Mouse (Mus musculus) testis, adult 2 months (tissue): ENCODE results near the gene Ttf2. TPM values are rescaled to one million over a fixed set of nuclear protein-coding genes. Genes with fewer than 3 reads are reported as not detected.

Experiments
- H3K27ac ChIP-seq: fragments of 200-500 bp; 2 replicates; pipeline ENCODE4 v1.5.1; 2012; ENCODE audit warnings: low read depth, low read length; ENCODE audit not compliant: control insufficient read depth, insufficient read depth
- H3K27me3 ChIP-seq: fragments of 200-500 bp; 2 replicates; pipeline ENCODE4 v1.6.1; 2012; ENCODE audit warnings: mild to moderate bottlenecking, low read length, moderate library complexity; ENCODE audit not compliant: control insufficient read depth, insufficient read depth
- H3K36me3 ChIP-seq: fragments of 200-500 bp; 2 replicates; pipeline ENCODE4 v1.6.1; 2012; ENCODE audit warnings: mild to moderate bottlenecking, low read length; ENCODE audit not compliant: control insufficient read depth, insufficient read depth
- H3K4me1 ChIP-seq: fragments of 200-500 bp; 2 replicates; pipeline ENCODE4 v1.6.1; 2012; ENCODE audit warnings: low read length; ENCODE audit not compliant: control insufficient read depth, insufficient read depth
- H3K4me3 ChIP-seq: fragments of 200-500 bp; 2 replicates; pipeline ENCODE4 v1.5.1; 2012; ENCODE audit warnings: low read depth, mild to moderate bottlenecking, low read length, moderate library complexity, mixed read lengths; ENCODE audit not compliant: control insufficient read depth
- CTCF ChIP-seq: fragments of 200-500 bp; IDR thresholded peaks from 2 replicates; pipeline ENCODE4 v1.5.1; 2012; ENCODE audit warnings: low read depth, mild to moderate bottlenecking, inconsistent platforms, low read length, moderate library complexity; ENCODE audit not compliant: control insufficient read depth, insufficient read depth, insufficient replicate concordance
- POLR2A ChIP-seq: fragments of 200-500 bp; IDR thresholded peaks from 2 replicates; pipeline ENCODE4 v1.6.1; 2012; ENCODE audit warnings: low read depth, mild to moderate bottlenecking, inconsistent platforms, low read length, moderate library complexity; ENCODE audit not compliant: control insufficient read depth
- polyA plus RNA-seq: library from polyadenylated mRNA; depleted of rRNA; stranded (reverse); fragments of >200 nt; gene quantifications from 2 replicates; pipeline ENCODE4 v1.2.3, GENCODE M21; 2012

The Ttf2 gene
- polyA plus RNA-seq, 1 experiment, result 3.0 TPM

GRCm38 (mm10) chr3:100940496-100941037, 28.9 kb downstream of the Ttf2 start:
- no peak for TF ChIP-seq POLR2A
- TF ChIP-seq CTCF, result no peak
- Histone ChIP-seq H3K36me3 (no peaks in the 10 kb centered on the region; the same call in 1 of the 2 replicates), H3K27me3 (no peaks in the 10 kb centered on the region), H3K4me3 (no peak overlapping the region), H3K27ac (no peak overlapping the region), H3K4me1 (no peaks in the 10 kb centered on the region)

- Histone ChIP-seq H3K4me3 (no peak overlapping the region), H3K4me1 (no peaks in the 10 kb centered on the region), H3K36me3 (no peaks in the 10 kb centered on the region; the same call in 1 of the 2 replicates), H3K27me3 (no peaks in the 10 kb centered on the region), H3K27ac (no peak overlapping the region)
- TF ChIP-seq CTCF (no peak), POLR2A (no peak)
Measured at GRCm38 (mm10) chr3:100938211-100938610, 31.3 kb downstream of the Ttf2 start.

- Histone ChIP-seq H3K36me3 (peaks cover 3% of the 10 kb centered on the region), H3K4me1 (no peaks in the 10 kb centered on the region), H3K4me3 (no peak overlapping the region), H3K27ac (no peak overlapping the region), H3K27me3 (no peaks in the 10 kb centered on the region)
- TF ChIP-seq CTCF (no peak), POLR2A (no peak)
Measured at GRCm38 (mm10) chr3:100936201-100936600, 33.3 kb downstream of the Ttf2 start.

GRCm38 (mm10) chr3:100935521-100935920, 33.9 kb downstream of the Ttf2 start:
- TF ChIP-seq CTCF (no peak), POLR2A (no peak)
- Histone ChIP-seq H3K4me1 (no peaks in the 10 kb centered on the region), H3K27ac (no peak overlapping the region), H3K4me3 (no peak overlapping the region), H3K36me3 (peaks cover 3% of the 10 kb centered on the region), H3K27me3 (no peaks in the 10 kb centered on the region)

GRCm38 (mm10) chr3:100932077-100932944, 37.2 kb downstream of the Ttf2 start:
- no peak overlapping the region for H3K4me3 ChIP-seq
- no peaks in the 10 kb centered on the region for H3K4me1 ChIP-seq
- H3K27me3 ChIP-seq, result no peaks in the 10 kb centered on the region
- peaks cover 6% of the 10 kb centered on the region for H3K36me3 ChIP-seq
- H3K27ac ChIP-seq, result no peak overlapping the region
- TF ChIP-seq POLR2A, result no peak
- no peak for TF ChIP-seq CTCF

- H3K4me1 ChIP-seq, result no peaks in the 10 kb centered on the region
- no peak overlapping the region for H3K27ac ChIP-seq
- H3K36me3 ChIP-seq, result peaks cover 6% of the 10 kb centered on the region
- no peak overlapping the region for H3K4me3 ChIP-seq
- no peaks in the 10 kb centered on the region for H3K27me3 ChIP-seq
- TF ChIP-seq CTCF, result no peak
- TF ChIP-seq POLR2A, result no peak
Measured at GRCm38 (mm10) chr3:100931332-100932076, 38.0 kb downstream of the Ttf2 start.

- no peak for TF ChIP-seq POLR2A
- TF ChIP-seq CTCF, result no peak
- H3K4me1 ChIP-seq, result peaks cover 12% of the 10 kb centered on the region
- no peak overlapping the region for H3K27ac ChIP-seq
- H3K27me3 ChIP-seq, result no peaks in the 10 kb centered on the region
- peak overlapping the region; percentile 28 for H3K4me3 ChIP-seq
- peaks cover 3% of the 10 kb centered on the region; the same call in 1 of the 2 replicates for H3K36me3 ChIP-seq
Measured at GRCm38 (mm10) chr3:100925176-100925575, 44.3 kb downstream of the Ttf2 start.
